Mouse (Mus musculus) lung, adult 2 months (tissue): ENCODE data around the gene Lsamp. TPM values are rescaled to one million over a fixed set of nuclear protein-coding genes. Genes with fewer than 3 reads are reported as not detected.

Experiments
- DNase-seq: peaks from one replicate; pipeline ENCODE4 v3.0.0; 2022
- H3K4me1 ChIP-seq: fragments of 200-500 bp; 2 replicates; pipeline ENCODE4 v1.6.1; 2011; ENCODE audit warnings: low read length; ENCODE audit not compliant: control insufficient read depth, insufficient read depth
- H3K4me3 ChIP-seq: fragments of 200-500 bp; replicated peaks from 2 replicates; pipeline ENCODE3; 2011; ENCODE audit warnings: low read depth, mild to moderate bottlenecking, control low read depth, low read length; ENCODE audit errors: extremely low read depth
- CTCF ChIP-seq: fragments of 200-500 bp; IDR thresholded peaks from 2 replicates; pipeline ENCODE4 v1.5.1; 2011; ENCODE audit warnings: mild to moderate bottlenecking, low read length, control low read depth; ENCODE audit not compliant: insufficient read depth
- POLR2A ChIP-seq: fragments of 200-500 bp; IDR thresholded peaks from 2 replicates; pipeline ENCODE4 v1.6.1; 2011; ENCODE audit warnings: low read depth, mild to moderate bottlenecking, control low read depth, low read length, borderline replicate concordance; ENCODE audit errors: extremely low read depth
- WGBS: fragments of 180-500 bp; shearing (Covaris S2); methylation state at CpG from one replicate; pipeline ENCODE4 v1.1.7; 2018; 5-methylcytosine and 5-hydroxymethylcytosine counted together
- polyA plus RNA-seq: library from polyadenylated mRNA; depleted of rRNA; stranded (reverse); fragments of >200 nt; gene quantifications from 2 replicates; pipeline ENCODE4 v1.2.3, GENCODE M21; 2012

Gene Lsamp
- polyA plus RNA-seq, 1 experiment = 0.28 TPM

DNA sequence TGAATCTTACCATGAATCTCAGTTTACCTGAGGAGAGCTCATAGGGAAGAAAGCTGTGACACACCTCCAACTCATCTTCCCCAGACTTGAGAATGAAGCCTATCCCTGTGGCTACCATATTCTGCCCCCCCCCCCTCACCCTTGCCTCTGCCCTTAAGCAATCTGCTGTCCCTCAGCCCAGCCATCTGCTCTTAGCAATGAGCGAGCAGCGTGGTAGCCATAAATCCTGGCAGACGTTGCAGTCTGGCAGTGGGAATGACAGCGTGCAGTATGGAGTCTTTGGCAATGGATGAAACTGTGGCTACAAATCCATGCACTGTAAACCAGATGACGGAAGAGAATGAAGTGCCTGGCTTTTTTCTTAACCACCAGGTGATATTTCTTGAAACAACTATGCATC, 244.5 kb downstream of the Lsamp start:
- Histone ChIP-seq H3K4me3 (no peak overlapping the region), H3K4me1 (no peaks in the 10 kb centered on the region)
- TF ChIP-seq CTCF = no peak
- TF ChIP-seq POLR2A = no peak
- DNase-seq = no peak
- WGBS = 75% methylated on average over 5 of the region's 5 CpGs

DNA sequence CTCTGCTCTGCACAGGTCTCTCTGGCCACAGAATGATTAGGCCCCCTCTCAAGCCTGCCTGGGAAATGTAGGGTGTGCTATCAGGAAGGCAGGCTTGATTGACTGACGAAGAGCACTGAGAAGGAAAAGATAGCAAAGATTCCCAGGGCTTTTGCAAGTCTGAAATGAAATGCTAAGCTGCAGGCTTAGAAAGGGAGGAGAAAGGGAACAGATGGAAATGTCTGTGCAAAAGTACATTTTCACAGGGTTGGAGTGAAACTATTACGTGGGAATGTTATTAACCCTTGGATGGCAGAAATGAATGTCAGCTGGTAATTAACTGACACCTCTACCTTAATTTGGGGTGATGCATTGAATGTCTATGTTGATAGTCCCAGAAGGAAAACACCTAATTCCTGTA, 248.9 kb downstream of the Lsamp start:
- DNase-seq = no peak
- TF ChIP-seq CTCF (no peak), POLR2A (no peak)
- Histone ChIP-seq H3K4me1 (no peaks in the 10 kb centered on the region), H3K4me3 (no peak overlapping the region)
- 49% methylated on average over 2 of the region's 2 CpGs for WGBS

DNA sequence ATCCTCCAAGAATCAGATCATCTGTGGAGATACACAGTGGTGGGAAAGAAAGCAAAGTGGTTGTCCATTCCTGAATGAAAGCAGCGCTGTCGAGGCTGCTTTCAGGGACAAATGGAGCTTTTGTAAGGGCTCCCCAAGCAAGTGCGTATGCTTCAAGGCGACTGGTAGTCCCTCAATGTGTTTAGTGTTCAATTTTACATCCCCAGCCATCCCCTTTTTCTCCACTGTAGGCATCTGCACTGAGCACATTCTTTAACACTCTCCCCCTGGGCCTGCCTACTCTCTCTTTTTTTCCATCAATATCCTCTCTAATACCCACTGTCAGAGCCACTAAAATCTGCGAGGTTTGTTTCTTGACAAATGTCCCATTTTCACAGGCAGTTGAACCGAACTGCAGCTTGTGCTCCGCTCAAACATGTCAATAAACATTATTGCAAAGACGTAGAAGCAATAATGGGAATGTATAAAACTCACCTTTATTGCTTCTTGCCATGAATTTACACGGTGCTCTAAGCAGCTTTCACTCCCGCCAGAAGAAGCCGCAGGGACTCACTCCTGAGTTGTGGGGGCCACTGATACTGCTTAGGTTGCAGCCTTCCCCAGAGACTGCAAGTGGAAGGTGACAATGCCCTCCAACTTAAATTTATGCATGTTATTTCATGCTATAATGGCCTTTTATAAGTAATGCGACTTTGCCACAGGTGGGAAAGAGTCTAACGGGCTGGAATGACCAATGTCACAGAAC, 250.2 kb downstream of the Lsamp start:
- TF ChIP-seq POLR2A (no peak), CTCF (no peak)
- no peak for DNase-seq
- Histone ChIP-seq H3K4me3 (no peak overlapping the region), H3K4me1 (no peaks in the 10 kb centered on the region)
- 77% methylated on average over 13 of the region's 13 CpGs for WGBS

DNA sequence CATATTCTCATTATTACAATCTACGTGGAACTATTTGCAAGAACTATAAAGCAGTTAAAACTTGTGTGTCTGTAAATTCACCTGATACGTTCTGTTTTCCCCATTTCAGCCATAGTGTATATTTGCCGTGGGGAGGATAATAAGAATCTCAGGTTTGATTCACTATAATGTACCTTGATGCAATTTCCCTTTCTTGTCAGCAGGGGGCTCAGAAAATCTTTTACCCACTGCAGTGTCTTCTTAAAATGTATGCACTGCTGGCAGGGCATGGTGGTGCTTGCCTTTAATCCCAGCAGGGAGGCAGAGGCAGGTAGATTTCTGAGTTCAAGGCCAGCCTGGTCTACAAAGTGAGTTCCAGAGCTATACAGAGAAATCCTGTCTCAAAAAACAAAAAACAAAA, 287.7 kb downstream of the Lsamp start:
- no peaks in the 10 kb centered on the region for H3K4me1 ChIP-seq
- no peak for DNase-seq
- TF ChIP-seq POLR2A (no peak), CTCF (no peak)
- H3K4me3 ChIP-seq = no peak overlapping the region
- 81% methylated on average over 3 of the region's 3 CpGs for WGBS

DNA sequence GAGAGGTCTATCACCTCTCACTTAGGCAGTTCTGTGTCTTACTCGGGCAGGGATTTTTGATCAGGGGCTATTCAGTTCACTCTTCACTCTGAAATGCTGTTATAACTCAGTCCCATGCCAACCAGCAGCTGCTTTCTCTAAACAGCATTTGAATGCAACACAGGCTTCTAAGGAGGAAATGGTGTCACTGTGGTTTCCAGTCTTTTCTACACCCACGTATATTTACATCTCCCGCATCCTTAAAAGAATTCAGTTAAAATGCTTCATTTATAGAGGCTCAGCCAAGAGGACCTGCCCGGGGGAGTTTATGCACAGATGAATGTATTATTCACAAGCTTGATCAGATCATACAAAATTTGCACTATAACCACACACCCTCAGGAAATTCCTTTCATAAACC, 306.0 kb downstream of the Lsamp start:
- Histone ChIP-seq H3K4me1 (no peaks in the 10 kb centered on the region), H3K4me3 (no peak overlapping the region)
- no peak for DNase-seq
- no peak for TF ChIP-seq POLR2A
- no peak for TF ChIP-seq CTCF
- WGBS = 52% methylated on average over 4 of the region's 4 CpGs

DNA sequence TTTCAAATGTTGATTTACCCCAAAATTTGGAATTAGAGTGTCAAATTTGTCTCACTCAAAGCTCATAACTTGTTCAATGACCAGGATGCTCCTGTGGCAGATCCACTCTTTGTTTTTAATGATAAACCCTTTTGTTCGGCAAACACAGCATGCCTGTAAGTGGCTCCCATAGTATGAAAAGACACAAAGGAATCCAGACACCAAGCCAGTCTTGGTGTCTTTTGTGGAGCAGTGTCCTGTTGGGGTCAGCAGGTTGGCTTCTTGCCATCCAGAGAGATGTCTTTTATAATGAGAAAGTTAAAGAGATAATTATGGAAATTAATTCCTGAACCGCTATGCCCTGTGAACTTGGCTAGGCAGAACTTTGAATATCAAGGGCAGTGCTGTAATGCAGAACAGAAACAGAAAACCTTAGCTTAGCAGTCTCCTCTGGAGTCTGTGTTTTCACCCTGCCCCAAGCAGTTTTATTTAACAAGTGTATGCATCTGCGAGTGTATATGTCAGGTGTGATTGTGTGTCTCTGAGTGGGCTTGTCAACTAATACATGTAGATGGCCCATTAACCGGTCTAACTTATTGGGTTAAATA, 310.2 kb downstream of the Lsamp start:
- TF ChIP-seq POLR2A (no peak), CTCF (no peak)
- WGBS = 75% methylated on average over 4 of the region's 4 CpGs
- no peaks in the 10 kb centered on the region for H3K4me1 ChIP-seq
- no peak for DNase-seq
- no peak overlapping the region for H3K4me3 ChIP-seq

DNA sequence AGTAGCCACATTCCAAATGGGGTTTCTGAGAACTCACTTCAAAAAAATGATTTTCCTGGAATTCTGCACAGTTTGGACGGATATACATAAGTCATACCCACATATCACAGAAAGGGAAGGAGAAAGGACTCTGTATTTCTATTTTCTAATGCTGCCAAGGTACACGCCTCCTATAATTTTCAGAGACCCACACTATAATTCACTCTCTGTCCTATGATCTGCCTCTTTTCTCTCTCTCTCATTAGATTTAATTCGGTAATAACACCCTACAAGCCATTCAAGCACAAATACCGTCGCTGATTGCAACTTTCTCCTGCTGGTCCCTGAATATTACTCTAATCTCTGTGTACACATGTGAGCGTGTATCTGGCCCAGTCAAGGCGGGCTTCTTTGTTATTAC, 311.1 kb downstream of the Lsamp start:
- 80% methylated on average over 7 of the region's 7 CpGs for WGBS
- no peak for DNase-seq
- TF ChIP-seq POLR2A (no peak), CTCF (no peak)

DNA sequence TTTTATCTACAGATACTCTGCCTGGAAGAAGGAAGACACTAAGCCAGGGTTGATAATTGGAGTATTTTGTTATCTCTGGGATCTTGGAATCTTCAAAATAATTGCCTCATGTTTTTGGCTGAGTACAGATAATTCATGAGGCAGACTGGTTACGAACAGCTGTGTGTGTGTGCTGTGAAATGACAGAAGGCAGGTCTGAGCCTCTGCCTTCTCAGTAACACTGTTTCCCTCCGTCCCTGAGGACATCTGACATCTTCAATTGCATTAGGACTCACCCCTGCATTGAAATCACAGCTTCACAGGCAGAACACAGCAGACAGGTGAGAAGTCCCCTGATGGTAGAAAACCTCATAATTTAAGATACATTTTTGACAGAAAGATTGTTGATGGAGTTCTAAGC, 323.5 kb downstream of the Lsamp start:
- 40% methylated on average over 2 of the region's 2 CpGs for WGBS
- no peak for TF ChIP-seq CTCF
- no peak for TF ChIP-seq POLR2A

More for the DNA sequence above, 311.1 kb downstream of the Lsamp start:
- Histone ChIP-seq H3K4me1 (no peaks in the 10 kb centered on the region), H3K4me3 (no peak overlapping the region)

DNA sequence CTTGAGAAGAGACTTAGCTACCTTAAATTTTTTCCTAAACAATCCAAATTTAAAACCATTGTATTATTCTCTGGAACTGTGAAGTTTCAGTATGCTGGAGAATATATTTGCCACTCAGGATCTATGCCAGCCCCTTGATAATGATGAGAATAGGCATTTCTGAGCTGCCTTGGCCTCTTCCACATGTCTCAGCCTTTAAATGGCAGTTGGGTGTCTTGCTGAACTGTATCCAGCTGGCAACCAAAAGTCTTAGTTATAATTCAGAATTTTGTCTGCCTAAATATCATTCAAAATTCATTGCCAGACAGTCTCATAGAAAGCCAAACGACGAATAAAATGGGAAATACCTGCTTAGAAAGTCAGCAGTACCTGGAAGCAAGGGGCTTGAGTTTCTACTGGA, 332.0 kb downstream of the Lsamp start:
- no peak overlapping the region for H3K4me3 ChIP-seq
- no peaks in the 10 kb centered on the region for H3K4me1 ChIP-seq
- no peak for DNase-seq
- WGBS = 83% methylated on average over 2 of the region's 2 CpGs
- TF ChIP-seq POLR2A = no peak

More for the DNA sequence above, 323.5 kb downstream of the Lsamp start:
- no peak for DNase-seq
- H3K4me3 ChIP-seq = no peak overlapping the region
- no peaks in the 10 kb centered on the region for H3K4me1 ChIP-seq

DNA sequence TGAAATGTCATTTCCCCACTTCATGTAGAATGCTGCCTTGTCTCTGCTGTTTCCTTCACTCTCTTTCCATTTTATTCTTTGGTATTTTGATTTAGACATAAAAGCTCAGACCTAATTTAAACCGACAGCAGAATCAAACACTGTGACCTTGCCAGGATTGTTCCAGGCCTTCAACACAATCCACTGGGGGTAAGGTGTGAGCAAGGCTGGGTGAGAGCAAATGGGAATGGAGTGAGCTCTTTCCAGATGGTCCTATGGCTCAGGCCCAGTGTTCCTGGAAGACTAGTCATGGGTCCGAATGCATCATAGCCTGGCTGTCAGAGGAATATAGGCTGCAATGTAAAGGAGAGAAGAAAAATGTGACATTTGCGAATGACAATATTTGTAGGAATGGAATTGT, 340.6 kb downstream of the Lsamp start:
- no peak overlapping the region for H3K4me3 ChIP-seq
- WGBS = 83% methylated on average over 3 of the region's 3 CpGs
- no peaks in the 10 kb centered on the region for H3K4me1 ChIP-seq
- no peak for TF ChIP-seq POLR2A
- no peak for TF ChIP-seq CTCF
- no peak for DNase-seq
